Mouse (Mus musculus) kidney, adult 2 months (tissue): ENCODE results near the gene Vps41. TPM values are rescaled to one million over a fixed set of nuclear protein-coding genes. Genes with fewer than 3 reads are reported as not detected.

ENCODE experiments used
- DNase-seq: peaks from one replicate; pipeline ENCODE4 v3.0.0; 2021
- H3K27ac ChIP-seq: fragments of 200-500 bp; 2 replicates; pipeline ENCODE4 v1.5.1; 2012; ENCODE audit warnings: low read depth, low read length, control low read depth, inconsistent platforms; ENCODE audit not compliant: insufficient read depth
- H3K27me3 ChIP-seq: fragments of 200-500 bp; replicated peaks from 2 replicates; pipeline ENCODE4 v1.6.1; 2012; ENCODE audit warnings: mild to moderate bottlenecking, moderate library complexity, low read length, inconsistent platforms; ENCODE audit not compliant: control insufficient read depth, insufficient read depth
- H3K36me3 ChIP-seq: fragments of 200-500 bp; 2 replicates; pipeline ENCODE4 v1.6.1; 2012; ENCODE audit warnings: mild to moderate bottlenecking, moderate library complexity, low read length, inconsistent platforms; ENCODE audit not compliant: control insufficient read depth, insufficient read depth
- H3K4me1 ChIP-seq: fragments of 200-500 bp; 2 replicates; pipeline ENCODE4 v1.6.1; 2011; ENCODE audit warnings: low read length; ENCODE audit not compliant: control insufficient read depth, insufficient read depth
- H3K4me3 ChIP-seq: fragments of 200-500 bp; 2 replicates; pipeline ENCODE4 v1.5.1; 2011; ENCODE audit warnings: mild to moderate bottlenecking, low read depth, low read length, control low read depth; ENCODE audit not compliant: insufficient read depth
- CTCF ChIP-seq: fragments of 200-500 bp; conservative IDR thresholded peaks from 2 replicates; pipeline ENCODE4 v1.5.1; 2011; ENCODE audit warnings: low read depth, mild to moderate bottlenecking, control low read depth, low read length, moderate library complexity, mixed read lengths; ENCODE audit not compliant: insufficient read depth, insufficient read length
- POLR2A ChIP-seq: fragments of 200-500 bp; IDR thresholded peaks from one replicate; pipeline ENCODE4 v1.6.1; 2011; ENCODE audit warnings: low read depth, low read length, control low read depth
- WGBS: fragments of 180-500 bp; shearing (Covaris S2); methylation state at CpG from one replicate; pipeline ENCODE4 v1.1.7; 2018; 5-methylcytosine and 5-hydroxymethylcytosine counted together
- polyA plus RNA-seq: library from polyadenylated mRNA; depleted of rRNA; stranded (reverse); fragments of >200 nt; gene quantifications from 2 replicates; pipeline ENCODE4 v1.2.3, GENCODE M21; 2012

Vps41 gene
- polyA plus RNA-seq, 1 experiment, result 24.4 TPM

DNA sequence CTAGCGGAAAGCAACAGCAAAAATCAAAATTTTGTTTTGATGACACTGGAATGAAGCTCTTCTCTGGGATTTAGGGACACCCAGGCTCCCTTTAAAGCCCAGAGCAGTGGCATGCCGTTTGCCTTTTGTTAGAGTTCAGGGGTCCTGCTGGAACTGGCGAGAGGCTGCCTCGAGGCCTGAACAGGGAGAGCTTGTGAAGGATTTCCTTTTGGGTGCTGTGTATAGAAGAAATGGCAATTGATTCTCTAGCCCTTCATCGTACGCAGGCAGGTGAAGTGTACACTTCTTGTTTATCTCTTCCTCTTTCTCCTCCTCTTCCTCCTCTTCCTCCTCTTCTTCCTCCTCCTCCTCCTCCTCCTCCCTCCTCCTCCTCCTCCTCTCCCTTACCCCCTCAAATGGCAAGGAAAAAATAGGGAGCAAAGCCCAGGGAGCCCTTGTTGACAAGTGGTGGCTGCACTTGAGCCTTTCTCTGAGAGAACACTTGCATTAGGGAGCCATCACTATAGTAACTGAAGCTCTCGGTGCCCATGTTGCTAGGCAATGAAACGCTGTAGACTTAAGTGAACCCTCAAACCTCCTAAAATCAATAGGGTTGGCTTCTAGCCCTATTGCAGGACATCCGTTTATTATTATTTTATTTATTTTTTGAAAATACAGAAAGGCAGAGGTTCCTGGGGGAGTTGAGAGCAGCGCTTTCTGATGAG lies 107.5 kb downstream of the Vps41 start:
- DNase-seq, result no peak
- no peak for TF ChIP-seq POLR2A
- TF ChIP-seq CTCF, result no peak
- Histone ChIP-seq H3K27me3 (no peaks in the 10 kb centered on the region), H3K4me3 (no peak overlapping the region), H3K4me1 (no peaks in the 10 kb centered on the region), H3K27ac (no peak overlapping the region), H3K36me3 (peaks cover 3% of the 10 kb centered on the region)
- WGBS, result 86% methylated on average over 10 of the region's 10 CpGs

DNA sequence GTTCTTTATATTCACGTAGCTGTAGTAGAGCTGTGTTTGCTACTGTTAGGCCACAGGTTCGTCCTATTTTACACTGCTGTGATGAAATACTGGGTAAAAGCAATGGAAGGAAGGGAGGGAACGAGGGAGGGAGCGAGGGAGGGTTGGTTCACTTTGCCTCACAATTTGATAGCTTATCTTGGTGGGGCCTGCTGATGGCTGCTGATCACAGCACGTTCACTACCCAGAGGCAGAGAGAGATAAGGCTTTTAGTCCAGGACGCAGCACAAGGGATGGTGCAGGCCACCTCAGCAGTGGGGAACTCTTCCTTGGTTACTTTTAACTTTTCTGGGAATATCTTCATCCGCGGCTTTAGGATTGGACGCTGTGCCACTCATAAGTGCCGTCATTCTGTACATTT lies 109.9 kb downstream of the Vps41 start:
- DNase-seq, result no peak
- H3K4me3 ChIP-seq, result no peak overlapping the region
- H3K27me3 ChIP-seq, result no peaks in the 10 kb centered on the region
- peaks cover 3% of the 10 kb centered on the region for H3K36me3 ChIP-seq
- TF ChIP-seq POLR2A (no peak), CTCF (no peak)
- whole genome bisulfite sequencing, result 93% methylated on average over 10 of the region's 10 CpGs
- no peak overlapping the region for H3K27ac ChIP-seq
- H3K4me1 ChIP-seq, result no peaks in the 10 kb centered on the region

DNA sequence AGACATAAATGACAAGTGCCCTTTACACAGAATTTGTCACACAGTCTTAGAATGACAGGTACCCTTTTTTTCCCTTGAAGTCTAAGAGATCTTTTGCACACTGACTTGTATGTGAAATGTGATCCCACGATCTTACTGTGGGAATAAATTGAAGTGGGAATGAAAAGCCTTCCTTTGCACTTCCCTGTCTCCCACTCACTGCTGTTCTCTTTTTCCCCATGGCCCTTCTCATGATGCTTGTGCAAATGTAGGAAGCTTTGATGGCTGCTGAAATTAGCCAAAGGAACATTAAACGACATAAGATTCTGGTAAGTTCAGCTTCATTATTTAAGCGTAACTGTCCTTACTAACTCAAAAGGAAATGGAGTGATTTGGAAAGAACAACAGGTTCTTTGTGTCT lies 113.4 kb downstream of the Vps41 start:
- no peaks in the 10 kb centered on the region for H3K4me1 ChIP-seq
- no peak for TF ChIP-seq POLR2A
- TF ChIP-seq CTCF, result no peak
- WGBS, result 71% methylated on average over 3 of the region's 3 CpGs

DNA sequence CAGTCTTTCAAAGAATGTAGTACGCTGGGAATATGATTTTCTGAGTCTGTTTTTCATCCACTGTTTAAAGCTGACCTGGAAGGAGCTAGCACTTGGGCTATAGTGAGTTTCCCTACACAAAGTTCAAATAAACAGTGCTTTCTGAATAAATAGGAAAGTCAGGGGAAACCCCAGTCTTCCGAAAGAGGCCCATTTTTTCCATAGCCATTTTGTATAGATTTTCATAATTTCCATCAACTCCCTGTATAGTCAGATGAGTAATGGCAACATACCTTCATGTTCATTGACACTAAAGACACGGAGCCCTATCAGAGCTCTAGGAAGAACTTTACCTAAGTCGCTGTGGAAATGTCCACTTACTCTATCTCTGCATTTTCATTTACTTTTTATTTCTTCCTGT lies 122.1 kb downstream of the Vps41 start:
- no peaks in the 10 kb centered on the region for H3K27me3 ChIP-seq
- peaks cover 3% of the 10 kb centered on the region for H3K36me3 ChIP-seq
- no peak overlapping the region for H3K4me3 ChIP-seq
- 98% methylated on average over 4 of the region's 4 CpGs for WGBS
- DNase-seq, result no peak
- no peaks in the 10 kb centered on the region for H3K4me1 ChIP-seq
- TF ChIP-seq CTCF, result no peak
- no peak for TF ChIP-seq POLR2A
- H3K27ac ChIP-seq, result no peak overlapping the region

More for the DNA sequence above, 113.4 kb downstream of the Vps41 start:
- H3K36me3 ChIP-seq, result peaks cover 3% of the 10 kb centered on the region
- no peaks in the 10 kb centered on the region for H3K27me3 ChIP-seq
- H3K27ac ChIP-seq, result no peak overlapping the region
- no peak overlapping the region for H3K4me3 ChIP-seq
- no peak for DNase-seq

DNA sequence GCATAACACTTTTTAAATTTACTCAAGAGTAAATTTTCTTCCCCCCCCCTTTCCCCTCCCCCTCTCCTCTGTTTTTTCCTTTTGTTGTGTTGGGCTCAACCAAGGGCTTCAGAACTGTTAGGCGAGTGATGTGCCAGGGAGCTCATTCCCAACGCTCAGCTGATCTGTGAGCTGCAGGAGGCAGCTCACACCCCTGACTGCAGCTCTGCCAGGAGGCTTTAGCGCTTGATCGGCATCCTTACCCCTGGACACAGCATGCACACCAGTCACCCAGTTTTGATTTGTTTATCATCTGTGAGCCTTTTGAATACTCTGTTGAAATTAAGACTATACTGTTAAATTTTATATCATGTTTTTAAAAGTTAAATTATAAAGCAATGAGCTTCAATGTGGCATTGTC lies 123.3 kb downstream of the Vps41 start:
- Histone ChIP-seq H3K4me3 (no peak overlapping the region), H3K4me1 (no peaks in the 10 kb centered on the region), H3K27ac (no peak overlapping the region), H3K36me3 (peaks cover 3% of the 10 kb centered on the region), H3K27me3 (no peaks in the 10 kb centered on the region)
- 79% methylated on average over 4 of the region's 4 CpGs for WGBS
- TF ChIP-seq CTCF (no peak), POLR2A (no peak)
- DNase-seq, result no peak

DNA sequence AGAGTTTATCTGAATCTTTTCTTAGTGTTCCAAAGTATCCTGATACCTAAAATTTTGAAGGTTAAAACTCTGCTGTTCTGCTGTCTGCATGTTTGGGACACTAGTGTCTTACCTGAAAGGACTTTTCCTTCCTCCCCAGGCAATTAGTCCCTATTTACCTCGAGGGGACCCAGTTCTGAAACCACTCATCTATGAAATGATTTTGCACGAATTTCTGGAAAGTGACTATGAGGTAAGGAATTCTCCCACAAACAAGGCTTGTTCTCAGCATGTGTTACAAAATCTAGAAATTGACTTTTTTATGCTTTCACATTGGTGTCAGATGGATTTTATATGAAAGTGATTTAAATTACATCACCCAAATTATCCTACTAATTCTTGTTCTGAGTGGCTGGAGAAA lies 123.9 kb downstream of the Vps41 start:
- no peak for TF ChIP-seq CTCF
- no peak for TF ChIP-seq POLR2A
- peaks cover 3% of the 10 kb centered on the region for H3K36me3 ChIP-seq
- WGBS, result 33% methylated on average over 2 of the region's 2 CpGs

DNA sequence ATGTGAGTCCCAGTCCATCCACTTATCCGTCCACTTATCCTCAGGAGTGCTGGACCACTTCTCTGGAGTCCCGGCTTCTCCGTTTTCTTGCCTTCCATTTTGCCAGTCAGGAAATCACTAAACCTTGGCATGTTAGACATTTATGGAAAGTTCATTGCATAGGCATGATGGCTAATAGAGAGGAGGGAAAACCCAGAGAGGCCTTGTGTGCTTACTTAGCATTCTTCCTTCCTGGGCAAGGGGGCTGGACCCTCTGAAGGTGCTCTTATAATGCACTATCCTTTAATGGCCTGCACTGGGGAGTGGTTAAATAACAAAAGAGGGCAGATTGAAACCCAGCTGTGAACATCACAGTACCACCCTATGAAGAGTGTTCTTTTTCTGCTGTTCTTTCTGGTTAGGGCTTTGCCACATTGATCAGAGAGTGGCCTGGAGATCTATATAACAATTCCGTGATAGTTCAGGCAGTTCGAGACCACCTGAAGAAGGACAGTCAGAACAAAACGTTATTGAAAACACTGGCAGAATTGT lies 124.7 kb downstream of the Vps41 start:
- Histone ChIP-seq H3K27me3 (no peaks in the 10 kb centered on the region), H3K4me1 (no peaks in the 10 kb centered on the region), H3K27ac (no peak overlapping the region), H3K36me3 (peaks cover 3% of the 10 kb centered on the region), H3K4me3 (no peak overlapping the region)
- 89% methylated on average over 6 of the region's 6 CpGs for WGBS
- no peak for TF ChIP-seq POLR2A
- DNase-seq, result no peak

More for the DNA sequence above, 123.9 kb downstream of the Vps41 start:
- H3K4me1 ChIP-seq, result no peaks in the 10 kb centered on the region
- no peak overlapping the region for H3K27ac ChIP-seq
- DNase-seq, result no peak
- H3K27me3 ChIP-seq, result no peaks in the 10 kb centered on the region
- H3K4me3 ChIP-seq, result no peak overlapping the region

DNA sequence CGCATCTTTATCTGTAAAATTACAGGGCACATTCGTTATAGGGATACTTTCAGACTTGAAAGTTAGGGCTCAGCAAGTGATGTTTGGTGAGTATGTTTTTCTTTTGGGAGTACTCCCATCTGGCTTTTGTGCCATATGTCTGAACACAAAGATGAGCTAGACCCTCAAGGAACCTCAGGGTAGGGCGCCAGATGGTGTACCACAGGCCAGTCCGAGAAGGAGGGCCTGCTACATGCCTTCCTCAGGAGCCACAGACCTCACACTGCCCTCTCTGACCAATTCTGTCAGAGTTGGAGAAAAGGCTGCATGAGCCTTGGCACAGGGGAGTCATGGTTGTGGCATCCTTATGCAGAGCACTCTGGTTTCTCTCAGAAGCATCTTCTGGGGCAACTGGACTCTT lies 125.5 kb downstream of the Vps41 start:
- Histone ChIP-seq H3K4me1 (no peaks in the 10 kb centered on the region), H3K4me3 (no peak overlapping the region), H3K27ac (no peak overlapping the region), H3K36me3 (peaks cover 3% of the 10 kb centered on the region), H3K27me3 (no peaks in the 10 kb centered on the region)
- WGBS, result 91% methylated on average over 4 of the region's 4 CpGs
- no peak for DNase-seq
- TF ChIP-seq CTCF, result no peak
- TF ChIP-seq POLR2A, result no peak
